In the genomic region with DNA sequence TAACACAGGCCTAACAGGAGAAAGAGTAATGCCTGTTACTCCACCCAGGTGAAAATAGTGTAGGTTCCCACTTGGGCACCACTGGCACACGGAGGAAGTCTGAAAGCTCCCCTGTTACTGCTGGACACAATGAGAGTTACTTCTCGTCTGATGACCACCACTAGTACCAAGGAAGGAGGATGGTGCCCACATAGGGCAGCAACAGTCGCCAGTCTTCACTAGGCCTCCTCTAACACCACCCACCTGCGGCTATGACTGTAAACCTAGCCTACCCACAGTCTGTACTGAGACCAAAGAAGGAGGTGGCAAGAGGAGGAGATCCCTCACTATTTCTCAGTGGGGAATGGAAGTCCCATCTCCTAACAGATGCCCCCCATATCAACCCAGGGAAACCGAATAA, we compare ENCODE assay signal across 29 mouse cellular contexts.
"Had no signal": no experiment of that assay in that cellular context is flagged by ENCODE, and none has a peak within 500 bp of the region (broad histone marks: within the 10 kb centered on the region; RNA-seq: fewer than 3 reads in every experiment).

No protein-coding gene starts in this region.

- H3K9me3 ChIP-seq: heart, embryonic 12.5 days; heart, embryonic 13.5 days; heart, embryonic 15.5 days; hindbrain, embryonic 10.5 days; hindbrain, embryonic 12.5 days; hindbrain, embryonic 13.5 days; hindbrain, embryonic 15.5 days; intestine, embryonic 15.5 days; kidney, embryonic 15.5 days had no signal

- H3K27ac ChIP-seq: heart, embryonic 13.5 days; heart, embryonic 15.5 days; hindbrain, embryonic 10.5 days; hindbrain, embryonic 12.5 days; hindbrain, embryonic 13.5 days; hindbrain, embryonic 14.5 days; hindbrain, embryonic 15.5 days; hindbrain, postnatal 0 days; intestine, embryonic 15.5 days; kidney, embryonic 15.5 days; kidney, postnatal 0 days; layer of hippocampus, adult 2 months; left cerebral cortex, adult 2 months had no signal

- H3K36me3 ChIP-seq: heart, embryonic 12.5 days; heart, embryonic 13.5 days; heart, embryonic 15.5 days; hindbrain, embryonic 10.5 days; hindbrain, embryonic 12.5 days; hindbrain, embryonic 13.5 days; hindbrain, embryonic 15.5 days; intestine, embryonic 15.5 days; kidney, embryonic 15.5 days had no signal

- H3K4me3 ChIP-seq: heart, embryonic 12.5 days; heart, embryonic 13.5 days; heart, embryonic 15.5 days; hindbrain, embryonic 10.5 days; hindbrain, embryonic 12.5 days; hindbrain, embryonic 13.5 days; hindbrain, embryonic 15.5 days; intestine, embryonic 15.5 days; kidney, embryonic 15.5 days; layer of hippocampus, adult 2 months; left cerebral cortex, adult 2 months had no signal

- H3K4me1 ChIP-seq: heart, embryonic 12.5 days; heart, embryonic 13.5 days; heart, embryonic 15.5 days; hindbrain, embryonic 10.5 days; hindbrain, embryonic 12.5 days; hindbrain, embryonic 13.5 days; hindbrain, embryonic 15.5 days; intestine, embryonic 15.5 days; kidney, embryonic 15.5 days had no signal

- DNase-seq: heart, postnatal 14 days; heart, postnatal 36 days; heart, postnatal 4 days; kidney, adult 11 months; kidney, adult 18-20 months; kidney, adult 2 months; kidney, adult 8-10 months; kidney, adult 9 months; kidney, postnatal 10 days; kidney, postnatal 14 days; kidney, postnatal 25 days; kidney, postnatal 36 days; kidney, postnatal 4 days; layer of hippocampus, adult 9-11 months; layer of hippocampus, postnatal 36 days had no signal

- H3K27me3 ChIP-seq: heart, embryonic 12.5 days; heart, embryonic 15.5 days; hindbrain, embryonic 12.5 days; hindbrain, embryonic 13.5 days; hindbrain, embryonic 15.5 days; intestine, embryonic 15.5 days had no signal
